Mouse (Mus musculus): ENCODE data around the gene Kiss1r.
"Not testable (repeated sequence)": the region's sequence is repeated elsewhere in the genome, so short reads cannot be mapped to it uniquely, and the experiment has no call there.

Kiss1r gene

GRCm38 (mm10) chr10:79916808-79917531, at the start of gene Kiss1r:
Kiss1r (plus strand) TSS chr10:79916971.
- DNase-seq (ENCODE audit: low spot score), result peak; percentile 88

GRCm38 (mm10) chr10:79871845-79872244, 44.9 kb upstream of the Kiss1r start:
- DNase-seq (ENCODE audit: low spot score), result no peak

- no peak for DNase-seq (ENCODE audit: low spot score)
Measured at GRCm38 (mm10) chr10:79872862-79873261, 43.9 kb upstream of the Kiss1r start.

GRCm38 (mm10) chr10:79873313-79873712, 43.5 kb upstream of the Kiss1r start:
- DNase-seq (ENCODE audit: low spot score), result no peak

GRCm38 (mm10) chr10:79873715-79874289, 43.0 kb upstream of the Kiss1r start:
- no peak for DNase-seq (ENCODE audit: low spot score)

- peak; percentile 55 for DNase-seq (ENCODE audit: low spot score)
Measured at GRCm38 (mm10) chr10:79874290-79874862, 42.4 kb upstream of the Kiss1r start, which contains the start of the genes Prtn3 and Plppr3. Prtn3 (plus strand) TSS chr10:79874476. Plppr3 (minus strand) TSS chr10:79874634.

- DNase-seq (ENCODE audit: low spot score), result no peak
Measured at GRCm38 (mm10) chr10:79877174-79877573, 39.6 kb upstream of the Kiss1r start.

GRCm38 (mm10) chr10:79877757-79878156, 39.0 kb upstream of the Kiss1r start:
- no peak for DNase-seq (ENCODE audit: low spot score)

GRCm38 (mm10) chr10:79879527-79879926, 37.2 kb upstream of the Kiss1r start:
- DNase-seq (ENCODE audit: low spot score), result no peak

- no peak for DNase-seq (ENCODE audit: low spot score)
Measured at GRCm38 (mm10) chr10:79880721-79881120, 36.0 kb upstream of the Kiss1r start.

GRCm38 (mm10) chr10:79881981-79882380, 34.8 kb upstream of the Kiss1r start:
- DNase-seq (ENCODE audit: low spot score), result no peak

GRCm38 (mm10) chr10:79883297-79884084, 33.3 kb upstream of the Kiss1r start:
- peak; percentile 77 for DNase-seq (ENCODE audit: low spot score)

- DNase-seq (ENCODE audit: low spot score), result peak; percentile 67
Measured at GRCm38 (mm10) chr10:79884446-79884845, 32.3 kb upstream of the Kiss1r start.

GRCm38 (mm10) chr10:79884938-79885337, 31.8 kb upstream of the Kiss1r start:
- DNase-seq (ENCODE audit: low spot score), result not testable (repeated sequence)

GRCm38 (mm10) chr10:79886054-79886453, 30.7 kb upstream of the Kiss1r start, which contains the start of gene Elane:
Elane (plus strand) TSS chr10:79886247.
- DNase-seq (ENCODE audit: low spot score), result no peak

- DNase-seq (ENCODE audit: low spot score), result no peak
Measured at GRCm38 (mm10) chr10:79886611-79887010, 30.2 kb upstream of the Kiss1r start.

- DNase-seq (ENCODE audit: low spot score), result no peak
Measured at GRCm38 (mm10) chr10:79889386-79889785, 27.4 kb upstream of the Kiss1r start.

- no peak for DNase-seq (ENCODE audit: low spot score)
Measured at GRCm38 (mm10) chr10:79890670-79891069, 26.1 kb upstream of the Kiss1r start, which contains the start of gene Cfd. Cfd (plus strand) TSS chr10:79890853.

GRCm38 (mm10) chr10:79892451-79893118, 24.2 kb upstream of the Kiss1r start:
- peak; percentile 71 for DNase-seq (ENCODE audit: low spot score)

- DNase-seq (ENCODE audit: low spot score), result peak; percentile 42
Measured at GRCm38 (mm10) chr10:79896306-79896705, 20.5 kb upstream of the Kiss1r start.

GRCm38 (mm10) chr10:79896814-79897213, 20.0 kb upstream of the Kiss1r start:
- DNase-seq (ENCODE audit: low spot score), result no peak

Data from ovary, postnatal 36 days (tissue).